Mouse (Mus musculus): ENCODE measurements at regions not wholly inside any gene's neighbourhood (a gene's known extent, or its start where the extent isn't known, plus 50 kb on each side); places are given as distances from the start of the nearest gene placed in this dataset.

- H3K9me3 ChIP-seq (ENCODE audit: low read length), result no peaks in the 10 kb centered on the region
- no peak for TF ChIP-seq CTCF (conservative IDR thresholded peaks at IDR 0.05; ENCODE audit: low read length)
- TF ChIP-seq NANOG (IDR thresholded peaks at IDR 0.05; ENCODE audit: borderline replicate concordance, low read length), result no peak
- no peak for TF ChIP-seq POU5F1 (IDR thresholded peaks at IDR 0.05; ENCODE audit: borderline replicate concordance, low read length)
- H3K4me3 ChIP-seq (replicated peaks; ENCODE audit: low read length), result no peak overlapping the region
- H3K4me1 ChIP-seq (replicated peaks; ENCODE audit: low read depth, low read length), result peaks cover 55% of the 10 kb centered on the region
- H3K27me3 ChIP-seq (ENCODE audit: insufficient read depth, low read length), result no peaks in the 10 kb centered on the region
- no peaks in the 10 kb centered on the region for H3K36me3 ChIP-seq (ENCODE audit: insufficient read depth, low read length)
Observed at GRCm38 (mm10) chr2:131801212-131801611, 58.3 kb downstream of the Erv3 start.

GRCm38 (mm10) chr2:131800126-131800894 is 59.2 kb downstream of the Erv3 start:
- H3K4me1 ChIP-seq (replicated peaks; ENCODE audit: low read depth, low read length), result peaks cover 54% of the 10 kb centered on the region
- no peak overlapping the region for H3K4me3 ChIP-seq (replicated peaks; ENCODE audit: low read length)
- H3K9me3 ChIP-seq (ENCODE audit: low read length), result no peaks in the 10 kb centered on the region
- no peak for TF ChIP-seq POU5F1 (IDR thresholded peaks at IDR 0.05; ENCODE audit: borderline replicate concordance, low read length)
- TF ChIP-seq CTCF (conservative IDR thresholded peaks at IDR 0.05; ENCODE audit: low read length), result no peak
- no peak for TF ChIP-seq NANOG (IDR thresholded peaks at IDR 0.05; ENCODE audit: borderline replicate concordance, low read length)
- no peaks in the 10 kb centered on the region for H3K27me3 ChIP-seq (ENCODE audit: insufficient read depth, low read length)
- H3K36me3 ChIP-seq (ENCODE audit: insufficient read depth, low read length), result no peaks in the 10 kb centered on the region

DNA sequence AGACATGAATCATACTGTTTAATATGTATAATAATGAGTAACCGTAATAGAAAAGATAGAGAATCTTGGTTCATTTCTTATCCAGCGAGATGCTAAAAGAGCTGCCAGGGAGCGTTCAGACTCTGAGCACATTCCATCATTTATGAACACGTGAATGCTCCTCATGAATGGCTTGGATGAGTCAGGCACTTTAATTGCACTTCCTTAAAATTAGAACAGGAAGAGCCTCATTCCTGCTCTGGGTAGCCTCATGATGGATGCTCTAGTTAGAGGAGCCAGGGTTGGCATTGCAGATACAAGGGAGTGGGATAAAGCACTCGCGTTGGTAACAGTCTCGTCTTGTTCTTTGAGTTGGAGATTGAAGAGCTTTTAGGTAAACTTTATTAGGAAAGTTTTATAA is 60.1 kb downstream of the Erv3 start:
- no peaks in the 10 kb centered on the region for H3K36me3 ChIP-seq (ENCODE audit: insufficient read depth, low read length)
- H3K9me3 ChIP-seq (ENCODE audit: low read length), result no peaks in the 10 kb centered on the region
- no peak overlapping the region for H3K4me3 ChIP-seq (replicated peaks; ENCODE audit: low read length)
- TF ChIP-seq POU5F1 (IDR thresholded peaks at IDR 0.05; ENCODE audit: borderline replicate concordance, low read length), result no peak
- no peak for TF ChIP-seq CTCF (conservative IDR thresholded peaks at IDR 0.05; ENCODE audit: low read length)
- no peak for TF ChIP-seq NANOG (IDR thresholded peaks at IDR 0.05; ENCODE audit: borderline replicate concordance, low read length)
- peaks cover 47% of the 10 kb centered on the region for H3K4me1 ChIP-seq (replicated peaks; ENCODE audit: low read depth, low read length)
- H3K27me3 ChIP-seq (ENCODE audit: insufficient read depth, low read length), result no peaks in the 10 kb centered on the region

GRCm38 (mm10) chr2:131797001-131797693 is 62.4 kb downstream of the Erv3 start:
- H3K9me3 ChIP-seq (ENCODE audit: low read length), result no peaks in the 10 kb centered on the region
- H3K4me3 ChIP-seq (replicated peaks; ENCODE audit: low read length), result no peak overlapping the region
- H3K27me3 ChIP-seq (ENCODE audit: insufficient read depth, low read length), result no peaks in the 10 kb centered on the region
- TF ChIP-seq NANOG (IDR thresholded peaks at IDR 0.05; ENCODE audit: borderline replicate concordance, low read length), result no peak
- TF ChIP-seq CTCF (conservative IDR thresholded peaks at IDR 0.05; ENCODE audit: low read length), result no peak
- no peak for TF ChIP-seq POU5F1 (IDR thresholded peaks at IDR 0.05; ENCODE audit: borderline replicate concordance, low read length)
- peaks cover 27% of the 10 kb centered on the region for H3K4me1 ChIP-seq (replicated peaks; ENCODE audit: low read depth, low read length)
- H3K36me3 ChIP-seq (ENCODE audit: insufficient read depth, low read length), result no peaks in the 10 kb centered on the region

DNA sequence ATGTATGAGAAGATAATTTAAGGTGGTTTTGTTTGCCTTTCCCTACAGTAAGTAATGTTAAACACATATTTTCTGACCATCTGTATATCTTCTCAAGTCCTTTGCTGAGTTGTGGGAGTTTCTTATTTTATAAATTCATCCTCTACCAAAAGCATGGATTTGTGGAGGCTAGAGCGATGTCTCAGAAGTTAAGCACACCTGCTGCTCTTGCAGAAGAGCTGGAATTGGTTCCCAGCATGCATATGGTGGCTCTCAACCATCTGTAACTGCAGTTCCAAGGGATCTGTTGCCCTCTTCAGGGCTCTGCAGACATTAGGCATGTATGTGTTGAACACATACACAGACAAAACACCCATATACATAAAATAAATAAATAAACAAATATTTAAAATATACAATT is 84.2 kb downstream of the Erv3 start:
- H3K27me3 ChIP-seq (ENCODE audit: insufficient read depth, low read length), result no peaks in the 10 kb centered on the region
- no peak overlapping the region for H3K4me3 ChIP-seq (replicated peaks; ENCODE audit: low read length)
- no peaks in the 10 kb centered on the region for H3K36me3 ChIP-seq (ENCODE audit: insufficient read depth, low read length)
- peaks cover 8% of the 10 kb centered on the region for H3K4me1 ChIP-seq (replicated peaks; ENCODE audit: low read depth, low read length)
- H3K9me3 ChIP-seq (ENCODE audit: low read length), result peaks cover 20% of the 10 kb centered on the region
- TF ChIP-seq CTCF (conservative IDR thresholded peaks at IDR 0.05; ENCODE audit: low read length) (no peak), NANOG (IDR thresholded peaks at IDR 0.05; ENCODE audit: borderline replicate concordance, low read length) (no peak), POU5F1 (IDR thresholded peaks at IDR 0.05; ENCODE audit: borderline replicate concordance, low read length) (no peak)

DNA sequence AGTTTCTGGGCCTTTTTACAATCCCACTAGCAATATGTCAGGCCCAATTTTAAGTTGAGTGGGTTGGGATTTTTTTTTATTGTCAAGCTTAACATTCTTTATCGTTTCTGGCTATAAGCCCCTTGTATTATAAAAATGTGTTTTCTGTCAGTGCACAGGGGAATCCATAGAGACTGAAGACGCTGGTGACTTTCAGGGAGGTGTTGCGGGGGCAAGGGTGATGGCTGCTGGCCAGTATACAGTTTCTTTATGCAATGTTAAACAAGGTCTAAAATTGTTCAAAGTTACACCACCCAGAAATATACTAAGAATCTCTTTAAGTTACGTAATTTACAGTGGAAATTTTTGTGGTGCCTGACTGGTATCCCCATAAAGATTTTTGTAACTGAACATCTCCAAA is 85.9 kb downstream of the Erv3 start:
- Histone ChIP-seq H3K4me3 (replicated peaks; ENCODE audit: low read length) (no peak overlapping the region), H3K4me1 (replicated peaks; ENCODE audit: low read depth, low read length) (peaks cover 8% of the 10 kb centered on the region), H3K27me3 (ENCODE audit: insufficient read depth, low read length) (no peaks in the 10 kb centered on the region), H3K9me3 (ENCODE audit: low read length) (peaks cover 8% of the 10 kb centered on the region), H3K36me3 (ENCODE audit: insufficient read depth, low read length) (no peaks in the 10 kb centered on the region)
- no peak for TF ChIP-seq NANOG (IDR thresholded peaks at IDR 0.05; ENCODE audit: borderline replicate concordance, low read length)
- no peak for TF ChIP-seq POU5F1 (IDR thresholded peaks at IDR 0.05; ENCODE audit: borderline replicate concordance, low read length)
- TF ChIP-seq CTCF (conservative IDR thresholded peaks at IDR 0.05; ENCODE audit: low read length), result no peak

GRCm38 (mm10) chr2:131772163-131772562 is 87.4 kb downstream of the Erv3 start:
- Histone ChIP-seq H3K36me3 (ENCODE audit: insufficient read depth, low read length) (no peaks in the 10 kb centered on the region), H3K9me3 (ENCODE audit: low read length) (peaks cover 6% of the 10 kb centered on the region), H3K4me1 (replicated peaks; ENCODE audit: low read depth, low read length) (peaks cover 8% of the 10 kb centered on the region), H3K27me3 (ENCODE audit: insufficient read depth, low read length) (no peaks in the 10 kb centered on the region), H3K4me3 (replicated peaks; ENCODE audit: low read length) (no peak overlapping the region)
- TF ChIP-seq NANOG (IDR thresholded peaks at IDR 0.05; ENCODE audit: borderline replicate concordance, low read length) (no peak), POU5F1 (IDR thresholded peaks at IDR 0.05; ENCODE audit: borderline replicate concordance, low read length) (no peak), CTCF (conservative IDR thresholded peaks at IDR 0.05; ENCODE audit: low read length) (no peak)

DNA sequence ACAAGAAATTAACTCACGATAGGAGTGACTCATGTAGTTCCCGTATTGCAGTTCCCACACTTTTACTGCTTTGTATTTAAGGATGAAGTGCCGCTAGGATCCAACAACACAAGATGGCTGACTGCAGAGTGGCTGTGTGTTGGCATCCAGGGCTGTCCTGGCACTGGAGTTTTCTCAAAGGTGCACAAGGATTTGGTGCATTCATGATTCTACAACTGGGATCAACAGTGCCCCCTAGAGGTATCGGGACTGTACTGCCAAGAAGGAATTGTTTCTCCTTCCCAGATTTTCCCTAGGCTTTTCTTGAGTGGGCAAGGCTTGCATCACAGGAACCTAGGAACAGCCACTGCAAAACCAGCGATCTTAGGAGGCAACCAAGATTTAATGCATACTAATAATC is 88.7 kb downstream of the Erv3 start:
- no peaks in the 10 kb centered on the region for H3K9me3 ChIP-seq (ENCODE audit: low read length)
- TF ChIP-seq NANOG (IDR thresholded peaks at IDR 0.05; ENCODE audit: borderline replicate concordance, low read length) (no peak), CTCF (conservative IDR thresholded peaks at IDR 0.05; ENCODE audit: low read length) (peak; percentile 96)
- H3K36me3 ChIP-seq (ENCODE audit: insufficient read depth, low read length), result no peaks in the 10 kb centered on the region
- H3K27me3 ChIP-seq (ENCODE audit: insufficient read depth, low read length), result no peaks in the 10 kb centered on the region
- no peak overlapping the region for H3K4me3 ChIP-seq (replicated peaks; ENCODE audit: low read length)
- H3K4me1 ChIP-seq (replicated peaks; ENCODE audit: low read depth, low read length), result peaks cover 12% of the 10 kb centered on the region

Measured in E14TG2a.4 (cell line).